Mouse (Mus musculus): ENCODE data around the gene Leap2.
"Not testable (repeated sequence)": the region's sequence is repeated elsewhere in the genome, so short reads cannot be mapped to it uniquely, and the experiment has no call there.

The Leap2 gene

DNA sequence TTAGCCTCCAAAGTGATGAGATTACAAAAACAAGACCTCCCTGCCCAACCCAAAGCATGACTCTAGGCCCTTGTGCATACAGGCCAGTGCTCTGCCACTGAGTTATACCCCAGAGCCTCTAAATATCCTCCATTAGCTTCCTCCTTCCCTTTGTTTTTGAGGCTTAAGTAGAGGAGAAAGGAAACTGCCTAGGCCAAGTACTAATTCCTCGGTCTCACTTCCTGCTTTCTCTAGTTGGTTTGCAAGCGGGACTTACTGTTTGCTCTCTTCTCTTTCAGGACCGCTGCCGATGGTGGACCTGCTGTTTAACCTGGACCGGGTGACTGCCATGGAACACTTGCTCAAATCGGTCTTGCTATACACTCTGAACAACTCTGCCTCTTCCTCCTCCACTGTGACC lies 13.4 kb upstream of the Leap2 start:
- no peak for DNase-seq

DNA sequence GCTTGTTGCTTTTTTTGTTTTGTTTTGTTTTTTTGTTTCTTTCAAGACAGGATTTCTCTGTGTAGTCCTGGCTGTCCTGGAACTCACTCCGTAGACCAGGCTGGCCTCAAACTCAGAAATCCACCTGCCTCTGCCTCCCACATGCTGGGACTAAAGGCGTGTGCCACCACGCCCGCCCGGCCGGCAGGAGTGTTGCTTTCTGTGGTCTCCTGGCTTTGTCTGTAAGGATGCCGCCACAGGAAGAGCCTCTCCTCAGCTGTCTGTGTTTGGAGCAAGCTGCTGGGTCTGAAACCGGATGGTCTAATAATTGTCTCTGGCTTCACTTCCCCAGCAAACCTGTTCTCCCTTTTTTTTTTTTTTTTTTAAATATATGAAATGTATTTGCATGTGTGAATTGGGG lies 12.5 kb upstream of the Leap2 start:
- no peak for DNase-seq

- no peak for DNase-seq
Measured at GRCm38 (mm10) chr11:53433057-53433456, 10.1 kb upstream of the Leap2 start.

GRCm38 (mm10) chr11:53431347-53432056 lies 8.5 kb upstream of the Leap2 start:
- no peak for DNase-seq

DNA sequence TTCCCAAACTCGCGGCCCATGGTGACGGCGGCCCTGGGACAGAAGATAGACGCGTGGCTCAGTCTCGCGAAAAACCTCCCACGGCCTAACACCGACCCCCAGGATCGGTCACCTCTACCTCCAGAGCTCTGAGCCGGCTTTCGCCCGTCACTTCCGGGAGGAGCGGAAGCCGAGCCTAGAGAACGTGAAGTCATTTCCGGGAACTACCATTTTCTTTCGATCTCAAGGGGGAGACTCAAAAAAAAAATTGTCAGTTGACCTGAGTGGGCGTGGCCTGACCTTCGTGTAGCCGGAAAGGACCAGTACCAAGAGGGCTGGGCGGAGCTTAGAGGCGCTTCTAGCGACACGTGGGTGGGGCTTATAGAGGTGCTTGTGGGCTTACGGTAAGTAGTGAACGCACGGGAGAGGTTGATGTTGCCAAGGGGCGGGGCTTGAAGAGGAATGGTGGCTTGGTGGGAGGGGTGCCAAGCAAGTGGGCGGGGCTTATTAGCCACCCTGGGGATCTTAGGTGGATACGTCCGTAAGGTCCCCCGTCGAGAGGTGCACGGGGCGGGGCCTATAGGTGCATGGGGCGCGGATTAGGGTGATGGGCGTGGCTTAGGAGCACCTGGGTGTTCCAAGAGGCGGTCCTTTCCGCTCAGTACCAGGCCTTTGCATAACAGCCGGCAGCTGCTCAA lies 7.8 kb upstream of the Leap2 start, which contains the start of the genes Uqcrq and Gdf9:
Uqcrq (minus strand) TSS at position 162 of the 677 bp plus-strand sequence.
Gdf9 (plus strand) TSS at position 354 of the 677 bp plus-strand sequence.
- DNase-seq, result peak; percentile 100

DNA sequence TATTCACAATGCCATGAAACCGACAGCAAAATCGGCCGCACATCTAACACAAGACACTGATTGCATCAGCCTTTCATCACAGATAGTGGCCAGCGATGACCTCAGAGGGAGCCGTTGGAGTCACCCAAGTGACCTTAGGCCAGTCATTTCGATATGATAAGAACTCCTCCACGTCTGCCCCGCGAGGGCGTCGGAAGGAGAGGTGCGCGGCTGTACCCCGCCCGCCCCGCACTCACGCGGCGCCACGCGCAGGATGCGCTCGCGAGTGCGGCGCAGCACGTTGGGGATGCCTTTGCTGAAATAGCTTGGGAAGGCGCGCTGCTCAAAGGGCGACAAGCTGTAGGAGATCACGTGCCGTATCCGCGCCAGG lies 7.3 kb upstream of the Leap2 start:
- DNase-seq, result no peak

- no peak for DNase-seq
Measured at GRCm38 (mm10) chr11:53429182-53429581, 6.2 kb upstream of the Leap2 start.

GRCm38 (mm10) chr11:53428716-53429057 lies 5.7 kb upstream of the Leap2 start:
- DNase-seq, result no peak

DNA sequence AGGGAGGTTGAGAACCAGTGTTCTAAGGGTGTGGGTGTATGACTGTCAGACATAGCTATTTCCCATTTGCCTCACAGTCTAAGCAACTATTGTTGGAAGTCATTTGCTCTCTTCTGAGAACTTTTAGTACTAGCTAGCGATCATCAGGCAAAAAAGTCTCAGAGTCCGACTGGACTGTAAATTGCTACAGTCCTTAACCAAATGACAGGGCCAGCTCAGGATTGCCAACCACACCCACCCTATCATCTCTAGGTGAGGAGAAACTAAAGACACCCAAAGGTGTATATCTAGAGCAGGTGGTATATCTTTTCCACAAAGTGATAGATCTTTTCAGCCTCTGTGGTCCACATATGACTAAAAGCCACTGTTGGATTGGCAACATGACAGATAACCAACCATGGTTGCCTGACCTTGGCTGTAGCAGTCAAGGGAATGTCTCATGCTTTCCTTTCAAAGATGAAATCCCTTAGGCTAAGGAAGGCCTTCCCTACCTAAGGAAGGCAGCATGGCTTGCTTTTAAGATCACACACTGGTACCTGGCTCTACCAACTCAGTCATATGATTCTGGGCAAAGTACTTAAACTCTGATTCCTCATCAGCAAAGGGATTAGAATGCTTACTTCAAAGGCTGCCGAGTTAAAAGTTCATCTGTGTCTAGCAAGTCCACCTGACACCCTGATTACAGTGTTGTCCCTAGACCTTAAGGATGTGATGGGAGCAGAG lies 5.2 kb upstream of the Leap2 start:
- no peak for DNase-seq

GRCm38 (mm10) chr11:53426914-53427313 lies 3.9 kb upstream of the Leap2 start:
- not testable (repeated sequence) for DNase-seq

- DNase-seq, result no peak
Measured at GRCm38 (mm10) chr11:53425711-53426255, 2.8 kb upstream of the Leap2 start.

GRCm38 (mm10) chr11:53425251-53425650 lies 2.3 kb upstream of the Leap2 start:
- no peak for DNase-seq

GRCm38 (mm10) chr11:53424826-53425225 lies 1.9 kb upstream of the Leap2 start:
- DNase-seq, result no peak

- DNase-seq, result no peak
Measured at GRCm38 (mm10) chr11:53418048-53418447, 4.9 kb downstream of the Leap2 start.

DNA sequence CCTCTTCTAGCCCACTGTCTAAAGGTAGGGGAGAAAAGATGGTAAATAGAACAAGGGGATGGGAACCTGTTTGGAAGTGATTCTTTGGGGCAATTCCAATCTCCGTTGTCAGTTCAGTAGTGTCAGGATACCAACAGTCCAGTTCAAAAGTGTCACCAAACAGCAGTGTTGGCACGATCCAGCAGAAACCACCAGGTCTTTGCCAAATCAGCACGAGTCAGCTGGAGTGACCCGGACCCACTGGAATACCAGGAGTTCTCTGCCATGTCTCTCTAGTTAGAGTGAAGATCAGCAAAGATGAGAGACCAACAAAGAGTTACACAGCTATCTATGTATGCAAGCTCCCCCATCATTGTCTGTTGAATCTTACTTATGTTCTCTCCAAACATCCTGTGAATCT lies 9.1 kb downstream of the Leap2 start:
- DNase-seq, result no peak

DNA sequence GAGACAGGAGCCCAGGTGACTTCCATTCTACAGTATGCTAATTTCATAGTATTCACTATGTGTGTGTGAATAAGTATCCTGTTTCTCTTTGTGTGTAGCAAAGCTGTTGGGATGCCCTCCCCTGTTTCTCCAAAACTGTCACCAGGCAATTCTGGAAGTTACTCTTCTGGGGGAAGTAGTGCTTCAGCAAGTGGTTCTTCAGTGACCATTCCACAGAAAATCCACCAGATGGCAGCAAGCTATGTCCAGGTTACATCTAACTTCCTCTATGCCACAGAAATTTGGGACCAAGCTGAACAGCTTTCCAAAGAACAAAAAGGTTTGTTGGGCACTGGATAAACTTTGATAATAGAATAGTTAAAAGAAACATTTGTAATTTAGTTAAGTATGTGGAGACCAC lies 11.2 kb downstream of the Leap2 start:
- DNase-seq, result no peak

- no peak for DNase-seq
Measured at GRCm38 (mm10) chr11:53403638-53404037, 19.3 kb downstream of the Leap2 start.

DNA sequence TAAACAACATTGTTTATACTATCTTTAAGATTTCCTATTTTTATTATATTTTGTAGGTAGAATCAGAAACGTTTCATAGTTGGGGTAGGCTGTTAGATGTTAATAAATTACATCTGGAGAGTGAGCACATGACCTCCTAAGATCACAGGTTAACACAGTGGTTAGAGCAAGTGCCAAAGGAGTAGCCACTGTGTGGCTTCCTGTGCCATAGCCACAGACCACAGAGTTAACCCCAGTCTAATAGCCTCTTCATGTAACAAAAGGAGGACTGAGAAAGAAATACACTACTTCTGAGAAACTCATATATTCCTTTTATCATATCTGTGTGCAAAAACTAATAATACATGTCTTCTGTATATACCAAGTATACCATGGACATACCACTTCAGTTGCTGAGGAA lies 29.1 kb downstream of the Leap2 start:
- DNase-seq, result no peak

DNA sequence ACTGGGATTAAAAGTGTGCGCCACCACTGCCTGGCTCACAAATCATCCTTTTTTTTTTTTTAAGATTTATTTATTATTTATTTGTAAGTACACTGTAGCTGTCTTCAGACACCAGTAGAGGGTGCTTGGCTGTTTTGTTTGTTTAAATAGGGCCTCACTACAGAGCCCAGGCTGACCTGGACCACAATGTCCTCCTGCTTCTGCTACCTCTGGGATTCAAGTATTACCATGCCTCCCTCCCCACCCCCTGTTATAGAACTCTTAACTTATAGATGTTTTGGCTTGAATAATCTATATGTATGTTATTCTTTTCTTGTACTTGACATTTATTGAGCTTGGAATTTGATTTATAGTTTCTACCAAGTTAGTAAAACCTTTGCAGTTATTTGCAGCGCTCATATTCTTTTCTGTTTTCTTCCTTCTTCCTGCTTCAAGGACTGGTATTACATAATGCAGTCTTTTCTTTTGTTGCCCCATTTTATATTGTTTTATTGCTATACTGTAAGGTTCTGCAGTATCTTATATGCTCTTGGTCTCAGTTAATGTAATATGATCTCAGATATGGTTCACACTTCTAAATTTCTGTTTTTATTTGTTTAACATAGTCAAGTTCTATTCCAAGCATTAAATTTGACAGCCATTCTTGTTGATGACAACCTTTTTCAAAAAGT lies 39.1 kb downstream of the Leap2 start:
- no peak for DNase-seq

DNA sequence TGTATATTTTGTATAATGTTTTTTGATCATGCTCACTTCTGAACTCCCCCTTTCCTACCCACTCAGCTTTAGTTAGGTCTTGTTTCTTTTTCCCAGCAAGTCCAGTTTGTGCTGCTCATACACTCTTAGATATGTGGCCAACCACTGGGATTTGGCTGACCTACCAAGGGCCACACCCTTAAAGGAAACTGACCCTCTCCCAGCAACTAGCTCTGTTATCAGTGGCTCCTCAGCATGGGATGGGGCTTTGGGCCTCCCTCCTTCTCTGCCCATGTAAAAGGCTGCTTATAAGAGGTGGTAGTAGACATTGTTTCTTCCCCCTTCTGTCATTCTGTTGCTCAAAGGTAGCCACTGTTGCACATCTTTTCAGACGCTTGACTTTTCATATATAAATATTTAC lies 44.1 kb downstream of the Leap2 start:
- DNase-seq, result no peak

Data from kidney, postnatal 14 days (tissue).